Comparison of ENCODE assay signal across 26 mouse cellular contexts in the genomic region with DNA sequence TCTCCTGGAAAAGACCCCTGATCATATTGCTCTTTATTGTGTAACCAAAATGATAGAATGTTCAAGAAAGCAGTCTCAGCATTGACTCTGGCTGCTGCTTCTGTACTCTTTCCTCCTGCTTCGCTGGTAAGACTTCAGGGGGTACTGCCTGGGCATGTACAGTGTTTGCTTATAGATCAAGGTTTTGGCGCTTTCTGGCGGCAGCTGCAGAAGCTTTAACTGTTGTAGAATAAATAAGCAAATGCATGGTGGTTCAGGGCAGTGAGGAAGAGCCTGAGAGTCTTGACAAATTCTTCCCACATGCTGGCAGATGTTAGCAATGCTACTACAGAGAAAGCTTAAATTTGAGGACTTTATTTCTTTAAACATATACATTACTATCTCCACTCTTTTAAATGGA. TPM values are rescaled to one million over a fixed set of nuclear protein-coding genes. Genes with fewer than 3 reads are reported as not detected.
A peak's percentile ranks its signal among the peaks of the same experiment; 100 is the strongest.
DNase-seq lines count a peak whose midpoint lies in the region; ATAC-seq and TF ChIP-seq lines count a peak whose summit lies in the region.
"Had no signal": no experiment of that assay in that cellular context is flagged by ENCODE, and none has a peak within 500 bp of the region (broad histone marks: within the 10 kb centered on the region; RNA-seq: fewer than 3 reads in every experiment).

No protein-coding gene starts in this region.

- no peak overlapping the region for H3K4me3 ChIP-seq in midbrain, postnatal 0 days (ENCODE audit: low read depth, low read length)
- no peak overlapping the region for H3K4me3 ChIP-seq in midbrain, embryonic 16.5 days (ENCODE audit: low read depth, low read length)
- no peak overlapping the region for H3K4me3 ChIP-seq in olfactory bulb, adult 2 months (ENCODE audit: insufficient read depth, low read depth, low read length)
- H3K4me3 ChIP-seq: embryonic facial prominence, embryonic 15.5 days; heart, embryonic 12.5 days; heart, embryonic 15.5 days; hindbrain, embryonic 10.5 days; hindbrain, embryonic 13.5 days had no signal

- ATAC-seq in midbrain, postnatal 0 days (ENCODE audit: low FRiP score) = no peak
- no peak for ATAC-seq in midbrain, embryonic 16.5 days
- ATAC-seq: forebrain, embryonic 14.5 days; hindbrain, embryonic 16.5 days had no signal

- TF ChIP-seq POLR2A in olfactory bulb, adult 2 months (IDR thresholded peaks at IDR 0.05; ENCODE audit: insufficient read depth, low read depth, low read length) = no peak

- no peaks in the 10 kb centered on the region for H3K36me3 ChIP-seq in midbrain, postnatal 0 days (ENCODE audit: insufficient read depth, low read length)
- H3K36me3 ChIP-seq in midbrain, embryonic 16.5 days (ENCODE audit: control insufficient read depth, insufficient read depth, low read length) = no peaks in the 10 kb centered on the region
- H3K36me3 ChIP-seq: embryonic facial prominence, embryonic 15.5 days; heart, embryonic 15.5 days; hindbrain, embryonic 10.5 days; hindbrain, embryonic 13.5 days had no signal

- H3K9ac ChIP-seq in midbrain, postnatal 0 days (replicated peaks; ENCODE audit: low read length, poor library complexity, severe bottlenecking) = no peak overlapping the region
- no peak overlapping the region for H3K9ac ChIP-seq in midbrain, embryonic 16.5 days (ENCODE audit: low read depth, low read length)
- H3K9ac ChIP-seq: embryonic facial prominence, embryonic 15.5 days; heart, embryonic 12.5 days; heart, embryonic 15.5 days; hindbrain, embryonic 13.5 days had no signal

- no peaks in the 10 kb centered on the region for H3K27me3 ChIP-seq in midbrain, postnatal 0 days (ENCODE audit: insufficient read depth, low read length)
- H3K27me3 ChIP-seq in midbrain, embryonic 16.5 days (ENCODE audit: control insufficient read depth, insufficient read depth, low read depth, low read length) = no peaks in the 10 kb centered on the region
- H3K27me3 ChIP-seq: embryonic facial prominence, embryonic 15.5 days; heart, embryonic 12.5 days; heart, embryonic 15.5 days; hindbrain, embryonic 13.5 days had no signal

- intact Hi-C loops in left cerebral cortex, postnatal 25 days (cut with DNase I) = no loop called here

- H3K27ac ChIP-seq in midbrain, postnatal 0 days (ENCODE audit: low read depth, low read length) = 0 out of 2 replicates have a peak overlapping the region, but pooled peaks have one; percentile 12
- H3K27ac ChIP-seq in midbrain, embryonic 16.5 days (ENCODE audit: low read length) = no peak overlapping the region
- peak overlapping the region; percentile 42 for H3K27ac ChIP-seq in olfactory bulb, adult 2 months (ENCODE audit: insufficient read depth, low read depth, low read length)
- H3K27ac ChIP-seq: embryonic facial prominence, embryonic 15.5 days; heart, embryonic 15.5 days; hindbrain, embryonic 10.5 days; hindbrain, embryonic 13.5 days had no signal

- no peak overlapping the region for H3K4me2 ChIP-seq in midbrain, postnatal 0 days (ENCODE audit: low read depth, low read length, poor library complexity, severe bottlenecking)
- H3K4me2 ChIP-seq in midbrain, embryonic 16.5 days (ENCODE audit: low read length) = no peak overlapping the region
- H3K4me2 ChIP-seq: embryonic facial prominence, embryonic 15.5 days; heart, embryonic 12.5 days; heart, embryonic 15.5 days; hindbrain, embryonic 13.5 days had no signal

- TF ChIP-seq CTCF in midbrain, postnatal 0 days (IDR thresholded peaks at IDR 0.05) = no peak
- TF ChIP-seq CTCF in olfactory bulb, adult 2 months (IDR thresholded peaks at IDR 0.05; ENCODE audit: insufficient read depth, low read depth, low read length) = no peak

- no peaks in the 10 kb centered on the region for H3K9me3 ChIP-seq in midbrain, postnatal 0 days (ENCODE audit: low read length)
- no peaks in the 10 kb centered on the region for H3K9me3 ChIP-seq in midbrain, embryonic 16.5 days (replicated peaks; ENCODE audit: control insufficient read depth, low read length, poor library complexity, severe bottlenecking)
- H3K9me3 ChIP-seq: embryonic facial prominence, embryonic 15.5 days; heart, embryonic 12.5 days; heart, embryonic 15.5 days; hindbrain, embryonic 10.5 days; hindbrain, embryonic 13.5 days had no signal

- H3K4me1 ChIP-seq in midbrain, postnatal 0 days (ENCODE audit: insufficient read depth, low read length) = peaks cover 8% of the 10 kb centered on the region
- H3K4me1 ChIP-seq in midbrain, embryonic 16.5 days (ENCODE audit: control insufficient read depth, insufficient read depth, low read length) = peaks cover 11% of the 10 kb centered on the region
- H3K4me1 ChIP-seq in olfactory bulb, adult 2 months (ENCODE audit: control insufficient read depth, insufficient read depth, low read length) = no peaks in the 10 kb centered on the region
- H3K4me1 ChIP-seq: embryonic facial prominence, embryonic 15.5 days had no signal

- WGBS in midbrain, postnatal 0 days = 64% methylated on average over 3 of the region's 3 CpGs
- WGBS in midbrain, embryonic 16.5 days = 80% methylated on average over 3 of the region's 3 CpGs
- 27% methylated on average over 3 of the region's 3 CpGs for WGBS in olfactory bulb, adult 2 months

- no peak for DNase-seq in midbrain, postnatal 0 days (ENCODE audit: low spot score)
- DNase-seq in ES-CJ7 (ENCODE audit: low read depth, low spot score) (peak; percentile 34), R1 (ENCODE audit: low read depth, low spot score) (peak; percentile 61)
- no peak for DNase-seq in ovary, postnatal 14 days (ENCODE audit: low spot score)
- no peak for DNase-seq in kidney, adult 11 months
- DNase-seq in left cerebral cortex, postnatal 25 days (ENCODE audit: low spot score in 2 of 2) = no peak
- DNase-seq: adrenal gland, adult 2 months; adrenal gland, postnatal 14 days; cerebellum, adult 11-12 months; cerebellum, adult 8-10 months; cerebellum, postnatal 10 days; cerebellum, postnatal 36 days; embryo, embryonic 11 days; gastrocnemius, postnatal 25 days; heart, adult 18-20 months; heart, postnatal 10 days; heart, postnatal 36 days had no signal

RNA-seq across cellular contexts. Expression of a gene that starts 24.1 kb away (rescaled TPM):
- 7.9 and 10.2 TPM in 2 replicates for total RNA-seq in midbrain, postnatal 0 days (2014; rRNA removed)
- 7.1 and 9.1 TPM in 2 replicates for polyA plus RNA-seq in midbrain, postnatal 0 days (2015; fragmentation: Nextera tagmentation; extraction: Ambion mirVana)
- polyA plus RNA-seq in midbrain, embryonic 16.5 days (2015; fragmentation: Nextera tagmentation; extraction: Ambion mirVana) = 7.1 and 8.5 TPM in 2 replicates
- not detected in 2 replicates for polyA plus RNA-seq in olfactory bulb, adult 2 months (2012; ENCODE audit: insufficient read depth, insufficient read length, low replicate concordance, missing spikeins)
- 10 to 100 TPM; 17.2 to 24.5 TPM for total RNA-seq in left cerebral cortex, postnatal 25 days (2021)

Comparison
In these comparisons a context has a peak if more than half of its experiments do, and no peak if none do; other contexts are left out.
1. DNase-seq: peak in ES-CJ7 (single experiment) and R1 (single experiment); none in midbrain, postnatal 0 days (single experiment), ovary, postnatal 14 days (single experiment), kidney, adult 11 months (single experiment) and left cerebral cortex, postnatal 25 days (0 of 2).